Mouse (Mus musculus): ENCODE data around the gene Pik3r2.

GRCm38 (mm10) chr8:70798281-70798680, 21.8 kb upstream of the Pik3r2 start:
- no peak for TF ChIP-seq CTCF (IDR thresholded peaks at IDR 0.05; ENCODE audit: borderline replicate concordance, extremely low read depth, insufficient read depth, insufficient read length)
- TF ChIP-seq POLR2A (IDR thresholded peaks at IDR 0.05; ENCODE audit: borderline replicate concordance, extremely low read depth, insufficient read depth, insufficient read length, poor library complexity, severe bottlenecking), result no peak
